Mouse (Mus musculus): ENCODE data around the gene Cib4. TPM values are rescaled to one million over a fixed set of nuclear protein-coding genes. Genes with fewer than 3 reads are reported as not detected.

Cib4 gene
- polyA plus RNA-seq, 1 experiment from 2014 or later: not detected

DNA sequence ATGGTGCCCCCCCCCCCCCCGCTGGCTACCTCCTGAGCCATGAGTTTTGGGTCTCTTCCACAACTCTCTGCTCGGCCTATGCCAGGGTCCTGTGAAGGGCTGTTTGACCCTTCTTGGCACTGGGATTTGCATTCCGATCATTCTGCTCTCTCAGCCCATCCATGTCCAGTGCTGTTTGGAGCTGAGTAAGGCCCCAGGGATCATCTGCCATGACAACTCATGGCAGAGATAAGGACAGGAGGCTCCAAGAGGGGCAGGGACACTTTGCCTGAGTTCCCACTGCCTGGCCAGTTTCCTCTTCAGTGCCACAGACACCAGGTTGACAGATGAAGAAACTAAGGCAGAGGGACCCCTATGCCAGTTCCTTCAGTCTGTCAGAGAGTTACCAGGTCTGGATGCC, 41.0 kb upstream of the Cib4 start:
- Histone ChIP-seq H3K4me2 (no peak overlapping the region), H3K27me3 (ENCODE audit: insufficient read depth, low read length) (peaks cover 20% of the 10 kb centered on the region), H3K27ac (ENCODE audit: low read depth) (no peak overlapping the region), H3K9ac (no peak overlapping the region), H3K4me1 (ENCODE audit: insufficient read depth) (peaks cover 6% of the 10 kb centered on the region; the same call in 1 of the 2 replicates), H3K9me3 (ENCODE audit: low read depth, low read length) (no peaks in the 10 kb centered on the region), H3K4me3 (ENCODE audit: low read depth, low read length) (no peak overlapping the region), H3K36me3 (ENCODE audit: insufficient read depth) (no peaks in the 10 kb centered on the region)
- no peak for DNase-seq
- no peak for ATAC-seq (ENCODE audit: insufficient read depth)
- WGBS: 48% methylated on average over 3 of the region's 3 CpGs
- TF ChIP-seq CTCF (IDR thresholded peaks at IDR 0.05; ENCODE audit: low read depth): no peak

GRCm38 (mm10) chr5:30582017-30582416, 36.4 kb upstream of the Cib4 start:
- H3K4me2 ChIP-seq: no peak overlapping the region
- DNase-seq (peak; percentile 73), ATAC-seq (ENCODE audit: insufficient read depth) (peak; percentile 57; the same call in 1 of the 2 replicates)
- H3K27me3 ChIP-seq (ENCODE audit: insufficient read depth, low read length): no peaks in the 10 kb centered on the region; the same call in 1 of the 2 replicates
- no peak for TF ChIP-seq CTCF (IDR thresholded peaks at IDR 0.05; ENCODE audit: low read depth)
- no peaks in the 10 kb centered on the region for H3K36me3 ChIP-seq (ENCODE audit: insufficient read depth)
- peak overlapping the region; percentile 69; the same call in 1 of the 2 replicates for H3K27ac ChIP-seq (ENCODE audit: low read depth)
- H3K4me1 ChIP-seq (ENCODE audit: insufficient read depth): peaks cover 6% of the 10 kb centered on the region
- no peak overlapping the region for H3K4me3 ChIP-seq (ENCODE audit: low read depth, low read length)
- 52% methylated on average over 5 of the region's 5 CpGs for WGBS
- H3K9ac ChIP-seq: no peak overlapping the region
- no peaks in the 10 kb centered on the region for H3K9me3 ChIP-seq (ENCODE audit: low read depth, low read length)

DNA sequence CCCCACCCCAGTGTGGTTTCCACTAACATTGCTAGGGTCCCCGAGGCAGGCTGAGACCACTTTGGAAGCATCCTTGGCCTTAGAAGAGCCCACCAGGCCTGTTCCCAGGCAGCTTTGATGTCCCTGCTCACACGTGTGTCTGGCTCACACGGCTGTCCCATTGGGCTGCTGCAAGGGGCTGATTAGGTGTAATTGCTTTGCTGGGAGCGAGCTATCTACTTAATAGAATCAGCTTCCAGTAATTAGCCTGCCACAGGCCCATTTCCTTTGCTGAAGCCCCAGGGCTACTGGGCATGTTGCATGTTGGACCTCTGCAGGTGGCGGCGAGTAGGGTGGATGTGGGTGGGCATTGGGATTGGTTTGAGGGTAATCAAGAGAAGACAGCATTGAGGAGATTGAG, 35.1 kb upstream of the Cib4 start:
- ATAC-seq (ENCODE audit: insufficient read depth) (no peak), DNase-seq (no peak)
- Histone ChIP-seq H3K4me3 (ENCODE audit: low read depth, low read length) (no peak overlapping the region), H3K9ac (no peak overlapping the region), H3K27me3 (ENCODE audit: insufficient read depth, low read length) (no peaks in the 10 kb centered on the region), H3K4me1 (ENCODE audit: insufficient read depth) (peaks cover 3% of the 10 kb centered on the region), H3K9me3 (ENCODE audit: low read depth, low read length) (no peaks in the 10 kb centered on the region), H3K36me3 (ENCODE audit: insufficient read depth) (no peaks in the 10 kb centered on the region), H3K27ac (ENCODE audit: low read depth) (no peak overlapping the region), H3K4me2 (no peak overlapping the region)
- no peak for TF ChIP-seq CTCF (IDR thresholded peaks at IDR 0.05; ENCODE audit: low read depth)
- 79% methylated on average over 6 of the region's 6 CpGs for WGBS

DNA sequence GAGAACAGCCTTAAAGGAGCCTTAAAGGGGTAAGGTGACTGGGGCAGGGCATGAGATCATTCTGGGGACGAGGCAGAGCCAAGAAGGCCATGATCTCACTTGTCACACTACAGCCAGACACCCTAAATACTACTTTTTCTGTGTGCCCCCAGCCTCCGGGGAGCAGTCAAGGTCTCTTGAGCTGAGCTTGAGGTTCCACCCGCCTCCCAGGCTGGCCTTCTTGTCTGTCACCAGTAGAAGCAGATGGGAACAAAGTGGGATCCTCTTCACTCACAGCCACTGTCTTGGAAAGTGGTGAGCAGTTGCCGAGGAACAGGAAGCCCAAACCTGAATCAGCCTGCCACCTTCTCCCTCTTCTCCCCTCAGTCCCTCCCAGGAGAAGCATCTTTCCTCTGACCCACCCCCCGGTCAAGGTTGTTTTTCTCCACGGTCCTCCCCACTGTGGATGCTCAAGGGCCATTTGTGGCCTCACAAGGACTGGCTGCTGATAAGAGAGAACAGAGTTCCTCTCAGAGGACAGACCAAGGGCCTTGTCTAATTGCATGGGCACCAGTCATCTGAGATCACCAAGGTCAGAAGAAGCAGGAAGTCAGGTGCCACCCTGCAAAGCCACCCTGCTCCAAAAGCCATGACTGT, 32.9 kb upstream of the Cib4 start:
- no peaks in the 10 kb centered on the region for H3K9me3 ChIP-seq (ENCODE audit: low read depth, low read length)
- peaks cover 3% of the 10 kb centered on the region for H3K4me1 ChIP-seq (ENCODE audit: insufficient read depth)
- H3K4me2 ChIP-seq: no peak overlapping the region
- H3K36me3 ChIP-seq (ENCODE audit: insufficient read depth): no peaks in the 10 kb centered on the region
- WGBS: 60% methylated on average over 6 of the region's 6 CpGs
- no peak overlapping the region for H3K4me3 ChIP-seq (ENCODE audit: low read depth, low read length)
- no peaks in the 10 kb centered on the region for H3K27me3 ChIP-seq (ENCODE audit: insufficient read depth, low read length)
- no peak for TF ChIP-seq CTCF (IDR thresholded peaks at IDR 0.05; ENCODE audit: low read depth)
- ATAC-seq (ENCODE audit: insufficient read depth): no peak
- DNase-seq: no peak
- no peak overlapping the region for H3K9ac ChIP-seq
- H3K27ac ChIP-seq (ENCODE audit: low read depth): no peak overlapping the region

- no peak for DNase-seq
- H3K27me3 ChIP-seq (ENCODE audit: insufficient read depth, low read length): no peaks in the 10 kb centered on the region
- no peak overlapping the region for H3K4me2 ChIP-seq
- no peaks in the 10 kb centered on the region for H3K36me3 ChIP-seq (ENCODE audit: insufficient read depth)
- H3K4me1 ChIP-seq (ENCODE audit: insufficient read depth): peaks cover 3% of the 10 kb centered on the region
- no peak overlapping the region for H3K4me3 ChIP-seq (ENCODE audit: low read depth, low read length)
- H3K27ac ChIP-seq (ENCODE audit: low read depth): 0 out of 2 replicates have a peak overlapping the region, but pooled peaks have one; percentile 11
- WGBS: 75% methylated on average over 12 of the region's 12 CpGs
- TF ChIP-seq CTCF (IDR thresholded peaks at IDR 0.05; ENCODE audit: low read depth): no peak
- no peaks in the 10 kb centered on the region for H3K9me3 ChIP-seq (ENCODE audit: low read depth, low read length)
- H3K9ac ChIP-seq: no peak overlapping the region
- ATAC-seq (ENCODE audit: insufficient read depth): no peak
Observed at GRCm38 (mm10) chr5:30577654-30578310, 32.1 kb upstream of the Cib4 start.

DNA sequence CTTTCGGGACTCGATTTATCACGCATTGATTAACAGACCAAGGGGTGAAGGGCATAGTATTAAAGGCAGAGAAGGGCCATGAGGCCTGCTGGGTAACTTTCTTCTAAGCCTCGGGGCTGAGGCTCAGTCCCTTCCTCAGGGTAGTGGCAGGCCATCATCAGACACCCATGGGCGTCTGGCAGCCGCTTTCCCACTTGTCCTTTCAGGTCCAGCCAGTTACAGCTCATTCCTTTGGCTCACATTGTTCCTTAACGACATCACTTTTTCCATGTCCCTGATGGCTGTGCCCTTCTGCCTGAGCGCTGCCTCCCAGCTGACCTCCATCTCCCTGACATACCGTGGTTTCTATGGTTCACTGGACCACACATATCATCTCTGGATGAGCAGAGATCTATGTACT, 31.6 kb upstream of the Cib4 start:
- H3K27me3 ChIP-seq (ENCODE audit: insufficient read depth, low read length): no peaks in the 10 kb centered on the region
- no peaks in the 10 kb centered on the region for H3K36me3 ChIP-seq (ENCODE audit: insufficient read depth)
- no peak for TF ChIP-seq CTCF (IDR thresholded peaks at IDR 0.05; ENCODE audit: low read depth)
- 45% methylated on average over 9 of the region's 9 CpGs for WGBS
- no peak overlapping the region for H3K4me3 ChIP-seq (ENCODE audit: low read depth, low read length)
- ATAC-seq (ENCODE audit: insufficient read depth) (no peak), DNase-seq (peak; percentile 46)
- H3K9me3 ChIP-seq (ENCODE audit: low read depth, low read length): no peaks in the 10 kb centered on the region
- peaks cover 3% of the 10 kb centered on the region for H3K4me1 ChIP-seq (ENCODE audit: insufficient read depth)
- H3K4me2 ChIP-seq: no peak overlapping the region
- no peak overlapping the region for H3K27ac ChIP-seq (ENCODE audit: low read depth)
- no peak overlapping the region for H3K9ac ChIP-seq

DNA sequence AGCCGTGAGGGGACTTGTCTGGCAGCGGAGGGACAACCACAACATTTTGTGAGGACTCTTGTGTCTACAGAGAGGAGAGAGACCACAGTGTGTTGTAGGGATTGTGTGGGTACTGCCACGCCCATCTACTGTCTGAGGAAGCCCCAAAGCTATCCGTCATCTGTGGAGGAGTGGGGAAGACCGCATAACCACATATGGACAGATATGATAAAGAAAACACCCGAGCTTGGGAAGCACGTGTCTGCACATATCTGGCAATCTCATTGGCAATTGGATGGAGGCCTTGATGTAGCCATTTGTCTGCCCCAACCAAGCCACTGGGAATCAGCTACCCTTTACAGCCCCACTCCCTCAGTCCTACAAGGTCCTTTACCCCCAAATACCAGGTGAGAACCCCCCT, 30.6 kb upstream of the Cib4 start:
- H3K27ac ChIP-seq (ENCODE audit: low read depth): no peak overlapping the region
- 73% methylated on average over 7 of the region's 7 CpGs for WGBS
- TF ChIP-seq CTCF (IDR thresholded peaks at IDR 0.05; ENCODE audit: low read depth): no peak
- DNase-seq (no peak), ATAC-seq (ENCODE audit: insufficient read depth) (no peak)
- H3K4me1 ChIP-seq (ENCODE audit: insufficient read depth): peaks cover 3% of the 10 kb centered on the region
- H3K36me3 ChIP-seq (ENCODE audit: insufficient read depth): no peaks in the 10 kb centered on the region
- H3K9me3 ChIP-seq (ENCODE audit: low read depth, low read length): no peaks in the 10 kb centered on the region
- no peak overlapping the region for H3K4me2 ChIP-seq
- H3K4me3 ChIP-seq (ENCODE audit: low read depth, low read length): no peak overlapping the region
- no peak overlapping the region for H3K9ac ChIP-seq
- H3K27me3 ChIP-seq (ENCODE audit: insufficient read depth, low read length): no peaks in the 10 kb centered on the region

Measured in lung, embryonic 14.5 days (tissue).